Mouse (Mus musculus): ENCODE measurements around the gene Ptp4a2.

DNA sequence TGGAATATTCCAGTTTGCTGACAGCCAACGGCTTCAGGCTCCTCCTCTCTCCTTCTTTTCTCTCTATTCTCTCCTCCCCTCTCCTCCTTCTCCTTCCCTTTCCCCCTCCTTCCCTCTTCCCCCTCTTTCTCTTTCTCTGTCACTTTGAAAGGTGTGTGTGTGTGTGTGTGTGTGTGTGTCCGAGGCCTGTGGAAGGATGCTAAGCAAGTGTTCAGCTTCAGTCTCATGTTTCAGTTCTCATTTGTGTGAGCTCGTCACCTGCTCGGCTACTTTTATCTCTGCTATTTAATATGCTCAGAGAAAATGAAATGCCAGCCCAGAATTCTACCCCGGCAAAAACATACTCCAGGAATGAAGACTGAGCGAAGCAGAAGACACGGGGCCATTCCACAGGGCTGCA, 69.6 kb downstream of the Ptp4a2 start:
- no peak for TF ChIP-seq EP300 (IDR thresholded peaks at IDR 0.05; ENCODE audit: insufficient read depth, low read depth, low read length)
- TF ChIP-seq POLR2A (IDR thresholded peaks at IDR 0.05; ENCODE audit: insufficient read depth, low read length) = no peak

All from ES-Bruce4 (cell line).